Mouse (Mus musculus): ENCODE data around the gene Ramp3.

Ramp3 gene

DNA sequence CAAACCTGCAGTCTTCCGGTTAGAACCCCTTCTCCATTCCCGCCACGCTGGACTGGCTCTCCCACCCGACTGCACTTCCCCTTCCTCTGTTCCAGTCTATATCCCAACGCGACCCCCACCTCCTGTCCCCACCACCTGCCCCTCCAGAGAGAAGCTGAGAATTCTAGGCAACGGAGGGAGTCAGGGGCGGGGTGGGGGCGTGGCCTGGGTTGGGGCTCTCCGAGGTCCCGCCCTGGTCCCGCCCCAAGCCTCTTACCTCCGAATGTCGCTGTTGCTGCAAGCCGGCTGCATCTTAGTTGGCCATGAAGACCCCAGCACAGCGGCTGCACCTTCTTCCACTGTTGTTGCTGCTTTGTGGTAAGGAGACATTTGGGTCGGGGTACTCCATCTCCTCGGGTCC, at the start of gene Ramp3:
Gene Ramp3, plus strand, starts transcription at position 251 of the 400 bp plus-strand sequence.
- peak; percentile 84 for DNase-seq

- no peak for DNase-seq
These were observed 42.8 kb upstream of the Ramp3 start for GRCm38 (mm10) chr11:6615250-6616205.

DNA sequence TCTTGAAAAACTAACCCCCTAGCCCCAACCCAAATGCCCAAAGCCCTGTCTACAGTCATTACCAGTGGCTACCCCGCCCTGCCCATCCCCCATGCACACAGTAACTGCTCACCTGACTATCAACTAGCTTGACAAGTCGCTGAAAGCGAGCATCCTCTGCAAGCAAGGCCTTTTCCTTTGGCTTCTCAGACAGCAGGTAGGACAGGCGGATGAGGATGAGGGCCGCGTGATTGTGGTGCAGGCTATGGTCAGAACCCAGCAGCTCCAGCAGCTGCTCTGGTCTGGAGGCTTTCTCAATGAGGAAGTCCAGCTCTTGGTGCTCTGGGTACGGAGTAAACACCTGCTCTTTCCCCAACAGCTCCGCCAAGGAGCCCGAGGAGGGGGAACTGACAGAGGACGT, 34.6 kb upstream of the Ramp3 start:
- no peak for DNase-seq

DNA sequence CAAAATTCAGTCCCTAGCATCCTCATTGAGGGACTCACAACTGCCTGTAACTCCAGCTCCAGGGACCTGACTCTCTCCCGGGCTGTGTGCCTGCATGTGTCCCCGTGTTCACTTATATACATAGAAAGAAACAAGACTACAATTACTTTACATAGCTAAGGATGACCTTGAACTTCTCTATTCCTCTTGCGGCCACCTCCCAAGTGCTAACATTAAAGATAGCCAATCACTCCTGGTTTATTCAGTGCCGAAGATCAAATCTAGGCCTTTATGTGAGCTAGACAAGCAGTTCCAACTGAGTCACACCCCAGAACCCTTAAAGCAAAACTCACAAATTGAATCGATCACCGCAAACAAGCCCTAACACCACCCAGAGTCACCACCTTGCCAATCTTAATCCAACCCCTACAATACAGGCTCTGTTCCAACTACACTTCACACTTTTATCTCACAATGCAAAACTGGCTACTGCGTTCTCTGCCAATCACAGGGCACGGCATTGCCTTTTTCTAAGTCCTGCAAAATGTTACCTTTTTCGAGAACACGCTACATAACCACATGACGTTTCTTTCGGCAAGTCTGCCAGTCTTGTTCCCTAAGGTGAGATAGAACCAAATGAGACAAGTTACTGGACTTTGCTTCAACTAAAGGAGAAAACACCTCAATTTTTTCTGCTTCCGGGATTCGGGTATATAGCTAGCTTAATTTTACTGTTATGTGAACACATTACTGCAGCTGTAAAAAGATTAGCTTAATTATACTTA, 33.5 kb upstream of the Ramp3 start:
- DNase-seq: no peak

GRCm38 (mm10) chr11:6625478-6626387, 32.6 kb upstream of the Ramp3 start, which contains the start of gene Tbrg4:
Tbrg4 (minus strand) TSS chr11:6626067.
- DNase-seq: peak; percentile 94

DNA sequence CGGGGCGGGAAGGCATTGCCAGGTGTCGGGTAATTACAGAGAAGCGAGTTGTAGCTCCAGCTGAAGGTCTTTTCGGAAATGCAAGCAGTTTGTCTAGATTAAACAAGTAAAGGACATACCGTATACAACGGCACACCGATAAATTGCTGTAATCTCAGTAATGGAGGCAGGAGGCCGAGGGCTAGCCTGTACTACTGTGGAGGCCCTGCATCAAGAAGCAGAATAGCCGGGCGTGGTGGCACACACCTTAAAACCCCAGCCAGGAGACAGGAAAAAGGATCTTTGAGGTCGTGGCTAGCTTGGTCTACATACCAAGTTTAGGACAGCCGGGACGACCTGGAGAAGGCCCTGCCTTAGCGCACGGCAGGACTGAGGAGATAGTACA, 31.9 kb upstream of the Ramp3 start:
- no peak for DNase-seq

- DNase-seq: no peak
These were observed 30.6 kb upstream of the Ramp3 start for GRCm38 (mm10) chr11:6627731-6628130.

DNA sequence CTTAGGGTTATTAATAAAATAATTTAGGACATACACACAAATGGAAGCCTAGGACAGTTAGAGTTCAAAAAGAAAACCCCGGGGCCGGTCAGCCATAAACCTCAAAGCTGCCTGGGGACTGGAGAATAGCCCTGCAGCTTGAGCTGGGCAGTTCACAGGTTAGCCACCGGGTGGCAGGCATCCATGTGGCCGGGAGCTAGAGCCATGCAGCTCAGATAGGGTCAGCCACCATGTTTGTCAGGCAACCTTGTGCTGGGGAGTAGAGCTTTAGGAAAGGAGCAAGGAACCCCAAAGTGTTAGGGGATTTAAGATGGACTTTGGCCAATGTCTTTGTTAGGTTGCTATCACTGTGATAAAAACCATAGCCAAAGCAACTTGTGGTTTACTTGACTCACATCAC, 29.8 kb upstream of the Ramp3 start:
- DNase-seq: peak; percentile 78

GRCm38 (mm10) chr11:6629655-6630054, 28.7 kb upstream of the Ramp3 start:
- peak; percentile 54 for DNase-seq

GRCm38 (mm10) chr11:6636150-6636549, 22.2 kb upstream of the Ramp3 start:
- peak; percentile 76 for DNase-seq

GRCm38 (mm10) chr11:6638537-6638936, 19.8 kb upstream of the Ramp3 start, which contains the start of gene Wap:
Wap (minus strand) TSS chr11:6638637.
- no peak for DNase-seq

DNA sequence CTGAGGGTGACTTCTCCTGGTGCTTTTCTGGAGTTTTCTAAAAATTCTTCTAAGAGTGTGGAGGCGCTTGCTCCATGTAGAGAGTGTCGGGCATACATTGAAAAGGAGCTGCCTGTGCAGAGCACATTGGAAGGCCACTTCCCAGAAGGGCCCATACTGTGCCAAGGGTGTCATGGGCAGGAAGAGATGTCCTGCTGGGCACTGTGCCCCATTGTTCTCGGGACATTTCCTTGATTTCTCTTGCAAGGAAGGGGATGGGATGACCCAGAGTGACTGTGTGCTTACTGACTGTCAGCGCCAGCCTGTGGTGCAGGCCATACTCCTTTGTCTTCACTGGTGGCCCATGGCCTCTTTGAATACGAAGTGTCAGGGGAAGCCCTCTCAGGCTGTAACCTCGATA, 19.2 kb upstream of the Ramp3 start:
- no peak for DNase-seq

GRCm38 (mm10) chr11:6644566-6644965, 13.8 kb upstream of the Ramp3 start:
- DNase-seq: no peak

DNA sequence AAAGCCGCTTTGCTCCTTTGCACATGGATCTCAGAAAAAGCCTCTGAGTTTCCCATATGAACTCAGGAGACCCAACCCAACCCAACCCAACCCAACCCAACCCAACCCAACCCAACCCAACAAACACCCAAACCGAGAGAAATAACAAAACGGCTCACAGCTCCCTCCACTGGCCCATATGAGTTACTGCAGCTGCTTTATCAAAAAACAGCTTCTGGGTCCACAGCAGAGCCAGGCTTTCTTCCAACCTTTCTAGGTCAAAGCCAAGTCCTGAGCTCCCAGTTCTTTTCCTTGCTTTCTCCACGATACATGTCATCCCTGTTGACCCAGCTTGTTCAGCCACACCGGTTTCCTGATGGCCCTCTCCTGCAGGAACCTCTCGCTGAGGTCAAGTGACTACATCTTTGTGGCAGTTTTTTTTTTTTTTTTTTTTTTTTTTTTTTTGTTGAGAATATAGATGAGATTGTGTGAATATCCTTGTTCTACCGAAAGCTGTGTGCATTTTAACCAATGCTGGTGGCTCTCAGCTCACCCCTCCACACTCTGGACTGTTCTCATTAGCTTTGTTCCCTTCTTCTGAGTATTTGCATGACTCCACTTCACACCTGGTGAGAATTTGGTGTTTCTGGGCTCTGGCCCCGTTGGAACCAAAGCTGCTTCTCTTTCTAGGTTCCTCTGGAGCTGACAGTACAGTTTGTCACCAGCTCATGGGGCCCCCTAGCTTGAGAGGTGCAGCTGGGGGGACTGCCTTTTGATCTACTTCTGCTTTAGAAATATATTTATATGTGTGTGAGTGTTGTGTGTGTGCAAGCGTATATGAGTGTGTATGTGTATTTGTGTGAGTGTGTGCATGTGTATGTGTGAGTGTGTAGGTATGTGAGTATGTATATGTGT, 10.2 kb upstream of the Ramp3 start:
- DNase-seq: no peak

DNA sequence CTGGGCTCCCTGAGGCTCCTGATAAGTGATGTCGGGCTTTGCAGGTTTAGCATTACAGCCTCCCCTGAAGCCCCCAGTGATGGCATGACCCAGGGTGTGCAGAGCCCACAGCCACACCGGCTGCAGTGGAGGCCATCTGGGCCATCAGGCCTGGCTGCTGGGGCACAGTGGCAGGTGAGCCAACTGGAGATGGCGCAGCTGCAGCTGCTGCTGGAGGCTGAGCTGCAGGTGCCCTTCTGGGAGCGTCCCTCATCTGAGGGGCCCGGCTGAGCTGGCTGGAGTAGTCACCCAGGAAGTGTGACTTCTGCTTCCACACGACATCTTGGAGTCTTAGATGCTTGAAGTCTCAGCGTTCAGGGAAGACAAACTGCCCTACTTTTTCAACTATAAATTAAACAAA, 7.8 kb upstream of the Ramp3 start:
- peak; percentile 75 for DNase-seq

- peak; percentile 77 for DNase-seq
These were observed 5.3 kb upstream of the Ramp3 start for GRCm38 (mm10) chr11:6652978-6653377.

- DNase-seq: peak; percentile 91
These were observed 3.4 kb upstream of the Ramp3 start for GRCm38 (mm10) chr11:6654903-6655302.

- no peak for DNase-seq
These were observed 2.9 kb downstream of the Ramp3 start for GRCm38 (mm10) chr11:6661206-6661605.

- DNase-seq: no peak
These were observed 8.3 kb downstream of the Ramp3 start for GRCm38 (mm10) chr11:6666634-6667033.

- DNase-seq: no peak
These were observed 10.7 kb downstream of the Ramp3 start for GRCm38 (mm10) chr11:6669041-6669440.

GRCm38 (mm10) chr11:6670044-6670443, 11.7 kb downstream of the Ramp3 start:
- no peak for DNase-seq

- no peak for DNase-seq
These were observed 12.5 kb downstream of the Ramp3 start for GRCm38 (mm10) chr11:6670826-6671225.
